Mouse (Mus musculus) ES-Bruce4 (cell line): ENCODE results near the gene Slc6a20a. TPM values are rescaled to one million over a fixed set of nuclear protein-coding genes. Genes with fewer than 3 reads are reported as not detected.

Experiments
- H3K27ac ChIP-seq: 2 replicates; pipeline ENCODE4 v1.5.1; 2012; ENCODE audit warnings: low read length, inconsistent platforms; ENCODE audit not compliant: insufficient read depth
- H3K27me3 ChIP-seq: 2 replicates; pipeline ENCODE4 v1.6.1; 2012; ENCODE audit warnings: mild to moderate bottlenecking, low read length, inconsistent platforms; ENCODE audit not compliant: control insufficient read depth, poor library complexity, insufficient read depth, severe bottlenecking
- H3K36me3 ChIP-seq: 2 replicates; pipeline ENCODE4 v1.6.1; 2012; ENCODE audit warnings: inconsistent platforms, mild to moderate bottlenecking, low read length, moderate library complexity; ENCODE audit not compliant: control insufficient read depth, poor library complexity, insufficient read depth, severe bottlenecking
- H3K4me1 ChIP-seq: one replicate; pipeline ENCODE4 v1.8.1; 2011; ENCODE audit warnings: low read length; ENCODE audit not compliant: control insufficient read depth, insufficient read depth
- H3K4me3 ChIP-seq: 2 replicates; pipeline ENCODE4 v1.5.1; 2011; ENCODE audit warnings: low read depth, mild to moderate bottlenecking, low read length
- H3K9ac ChIP-seq: 2 replicates; pipeline ENCODE4 v1.6.1; 2012; ENCODE audit warnings: low read depth, mild to moderate bottlenecking, inconsistent platforms; ENCODE audit not compliant: poor library complexity, severe bottlenecking
- H3K9me3 ChIP-seq: replicated peaks from 2 replicates; pipeline ENCODE4 v1.6.1; 2012; ENCODE audit warnings: mild to moderate bottlenecking, low read length, inconsistent platforms; ENCODE audit not compliant: control insufficient read depth, poor library complexity, insufficient read depth, severe bottlenecking
- CTCF ChIP-seq: IDR thresholded peaks from one replicate; pipeline ENCODE4 v1.8.1; 2011; ENCODE audit warnings: low read depth, low read length
- EP300 ChIP-seq: IDR thresholded peaks from 2 replicates; pipeline ENCODE4 v1.6.1; 2011; ENCODE audit warnings: low read depth, low read length; ENCODE audit not compliant: insufficient read depth
- POLR2A ChIP-seq: IDR thresholded peaks from one replicate; pipeline ENCODE4 v1.8.1; 2011; ENCODE audit warnings: low read length; ENCODE audit not compliant: insufficient read depth
- polyA plus RNA-seq: library from polyadenylated mRNA; stranded (reverse); fragments of >200 nt; gene quantifications from 2 replicates; pipeline ENCODE4 v1.2.4, GENCODE M21; 2011; ENCODE audit warnings: low read depth; ENCODE audit not compliant: missing spikeins, insufficient read depth, insufficient read length

Gene Slc6a20a
- polyA plus RNA-seq, 1 experiment = not detected

GRCm38 (mm10) chr9:123597376-123597775, 81.3 kb downstream of the Slc6a20a start:
- no peaks in the 10 kb centered on the region for H3K36me3 ChIP-seq
- H3K4me3 ChIP-seq = no peak overlapping the region
- TF ChIP-seq EP300 = no peak
- no peak for TF ChIP-seq CTCF
- no peak for TF ChIP-seq POLR2A
- no peaks in the 10 kb centered on the region for H3K4me1 ChIP-seq
- no peaks in the 10 kb centered on the region for H3K9me3 ChIP-seq
- no peaks in the 10 kb centered on the region for H3K27me3 ChIP-seq
- no peak overlapping the region for H3K27ac ChIP-seq
- H3K9ac ChIP-seq = no peak overlapping the region

- no peaks in the 10 kb centered on the region for H3K36me3 ChIP-seq
- no peak overlapping the region for H3K9ac ChIP-seq
- H3K9me3 ChIP-seq = no peaks in the 10 kb centered on the region
- no peak for TF ChIP-seq EP300
- TF ChIP-seq CTCF = no peak
- TF ChIP-seq POLR2A = no peak
- no peaks in the 10 kb centered on the region for H3K27me3 ChIP-seq
- H3K4me3 ChIP-seq = no peak overlapping the region
- no peak overlapping the region for H3K27ac ChIP-seq
- no peaks in the 10 kb centered on the region for H3K4me1 ChIP-seq
These were observed 81.8 kb downstream of the Slc6a20a start for GRCm38 (mm10) chr9:123596910-123597309.

DNA sequence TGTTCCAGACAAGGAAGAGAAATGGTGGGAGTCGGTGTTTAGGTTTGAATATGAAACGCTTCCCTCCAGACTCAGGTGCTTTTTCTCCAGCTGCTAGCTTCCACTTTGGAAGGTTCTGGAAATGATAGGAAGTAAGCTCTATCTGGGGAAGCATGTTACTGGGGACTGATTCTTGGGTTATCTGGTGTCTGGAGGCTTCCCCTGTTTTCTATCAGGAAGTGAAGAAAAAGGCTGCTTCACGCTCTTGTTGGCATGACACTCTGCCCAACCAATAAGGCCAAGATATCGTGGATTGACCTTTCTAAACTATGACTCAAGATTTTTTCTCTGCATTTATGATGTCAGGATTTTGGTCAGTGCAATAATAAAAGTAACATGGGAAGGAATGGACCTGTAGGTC, 83.5 kb downstream of the Slc6a20a start:
- TF ChIP-seq CTCF (no peak), EP300 (no peak), POLR2A (no peak)
- no peaks in the 10 kb centered on the region for H3K4me1 ChIP-seq
- no peak overlapping the region for H3K4me3 ChIP-seq
- H3K27ac ChIP-seq = no peak overlapping the region
- H3K27me3 ChIP-seq = no peaks in the 10 kb centered on the region
- no peak overlapping the region for H3K9ac ChIP-seq
- H3K36me3 ChIP-seq = no peaks in the 10 kb centered on the region
- no peaks in the 10 kb centered on the region for H3K9me3 ChIP-seq

DNA sequence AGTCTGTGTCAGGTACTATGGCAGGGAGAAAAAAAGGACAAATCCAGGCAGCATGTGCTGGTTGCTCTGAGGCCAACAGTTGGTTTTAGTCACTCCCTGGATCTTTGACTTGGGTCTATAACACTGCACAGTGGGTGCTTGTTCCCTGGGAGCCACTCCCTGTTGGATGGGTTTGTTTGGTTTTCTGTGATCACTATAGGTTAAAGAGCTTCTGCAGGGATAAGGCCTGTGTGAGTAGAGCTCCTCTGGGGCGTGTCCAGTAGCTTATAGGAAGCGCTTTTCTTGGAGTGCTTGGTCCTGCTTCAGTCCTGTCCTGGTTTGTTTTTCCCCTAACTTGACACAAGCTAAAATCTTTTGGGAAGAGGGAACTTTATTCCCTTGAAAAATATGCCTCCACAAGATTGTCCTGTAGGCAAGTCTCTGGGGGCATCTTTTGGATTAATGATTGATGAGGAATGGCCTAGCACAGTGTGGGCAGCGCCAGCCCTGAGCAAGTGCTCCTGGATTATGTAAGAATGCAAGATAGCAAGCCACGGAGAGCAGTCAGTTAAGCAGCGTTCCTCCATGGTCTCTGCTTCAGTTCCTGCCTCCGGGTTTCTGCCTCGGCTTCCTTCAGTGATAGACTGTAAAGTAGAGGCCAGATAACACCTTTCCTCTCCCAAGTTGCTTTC, 89.3 kb downstream of the Slc6a20a start:
- Histone ChIP-seq H3K27me3 (no peaks in the 10 kb centered on the region), H3K4me3 (no peak overlapping the region), H3K9me3 (0 out of 2 replicates have a peak, but pooled peaks cover 2% of the 10 kb centered on the region), H3K36me3 (peaks cover 5% of the 10 kb centered on the region), H3K9ac (no peak overlapping the region), H3K4me1 (no peaks in the 10 kb centered on the region), H3K27ac (no peak overlapping the region)
- TF ChIP-seq EP300 (no peak), POLR2A (no peak), CTCF (no peak)

Other genes starting within 250 kb of the Slc6a20a start
- 23.3 TPM in 2 replicates for gene Limd1, start 200.2 kb downstream of the Slc6a20a start, polyA plus RNA-seq
- 49.9 and 57.0 TPM in 2 replicates for gene Sacm1l, start 149.1 kb downstream of the Slc6a20a start, polyA plus RNA-seq
- 1.4 TPM in 2 replicates for gene Slc6a20b, start 46.3 kb downstream of the Slc6a20a start, polyA plus RNA-seq
- gene Ccr9, start 446 bp downstream of the Slc6a20a start, polyA plus RNA-seq = not detected in 2 replicates
- 26.9 and 30.3 TPM in 2 replicates for gene Lztfl1, start 38.8 kb upstream of the Slc6a20a start, polyA plus RNA-seq
- not detected in 2 replicates for gene Cxcr6, start 127.6 kb upstream of the Slc6a20a start, polyA plus RNA-seq
- 10.2 and 10.3 TPM in 2 replicates for gene Fyco1, start 173.0 kb upstream of the Slc6a20a start, polyA plus RNA-seq
- gene Xcr1, start 183.1 kb upstream of the Slc6a20a start, polyA plus RNA-seq = not detected in 2 replicates